Mouse (Mus musculus): ENCODE data around the gene Hacd1. TPM values are rescaled to one million over a fixed set of nuclear protein-coding genes. Genes with fewer than 3 reads are reported as not detected.

Gene Hacd1
- polyA plus RNA-seq, 2 experiments, result 55.4 to 74.7 TPM

DNA sequence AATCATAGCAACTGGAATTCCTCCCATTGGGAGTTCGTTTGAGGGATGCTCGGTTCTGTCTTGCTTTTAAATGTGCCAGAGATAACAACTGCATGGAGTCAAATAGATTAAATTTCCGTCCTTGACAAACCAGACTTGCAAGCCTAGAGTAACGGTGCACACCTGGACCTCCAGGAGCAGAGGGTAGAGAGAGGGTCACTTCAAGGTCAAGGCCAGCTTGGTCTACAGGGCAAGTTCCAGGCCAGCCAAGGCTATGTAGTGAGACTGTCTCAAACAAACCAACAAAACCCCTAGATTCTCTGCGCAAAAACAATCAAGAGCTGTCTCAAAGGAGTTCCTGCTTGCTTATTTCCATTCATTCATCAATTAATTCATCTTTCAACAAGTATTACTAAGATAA is 7.1 kb downstream of the Hacd1 start:
- no peak for TF ChIP-seq POLR2A (IDR thresholded peaks at IDR 0.05; ENCODE audit: borderline replicate concordance, extremely low read depth, insufficient read depth, insufficient read length)
- no peak for ATAC-seq (ENCODE audit: low FRiP score, low read depth)
- DNase-seq (ENCODE audit: low spot score), result no peak
- H3K4me3 ChIP-seq (replicated peaks; ENCODE audit: low read length), result no peak overlapping the region
- no peak overlapping the region for H3K9ac ChIP-seq (ENCODE audit: low read depth, low read length, severe bottlenecking)
- H3K27me3 ChIP-seq (ENCODE audit: control insufficient read depth, insufficient read depth, low read length), result no peaks in the 10 kb centered on the region
- H3K4me2 ChIP-seq (replicated peaks; ENCODE audit: low read depth, low read length, severe bottlenecking), result no peak overlapping the region
- H3K27ac ChIP-seq (replicated peaks; ENCODE audit: low read depth, low read length), result no peak overlapping the region
- no peaks in the 10 kb centered on the region for H3K9me3 ChIP-seq (ENCODE audit: control insufficient read depth, low read length)
- no peaks in the 10 kb centered on the region for H3K36me3 ChIP-seq (ENCODE audit: control insufficient read depth, insufficient read depth, low read length)
- WGBS, result 58% methylated on average over 5 of the region's 5 CpGs
- no peaks in the 10 kb centered on the region for H3K4me1 ChIP-seq (ENCODE audit: control insufficient read depth, insufficient read depth, low read length)

DNA sequence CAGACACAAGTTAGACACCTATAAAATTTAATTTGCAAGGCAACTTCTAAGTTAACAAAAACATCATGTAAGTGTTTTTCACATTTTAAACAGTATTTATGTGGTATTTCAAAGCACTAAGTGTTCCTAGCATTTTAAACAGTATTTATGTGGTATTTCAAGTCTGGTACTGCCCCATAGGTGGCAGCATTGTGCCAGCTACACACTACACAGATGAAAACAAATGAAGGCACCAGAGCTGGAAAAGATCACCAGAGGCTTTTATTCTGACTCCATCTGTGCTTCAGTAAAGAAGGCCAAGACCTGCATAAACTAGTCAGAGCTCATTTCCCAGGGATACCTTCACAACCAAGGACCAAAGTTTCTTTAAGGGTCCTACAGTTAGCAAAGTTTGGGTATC is 7.6 kb downstream of the Hacd1 start:
- Histone ChIP-seq H3K4me2 (replicated peaks; ENCODE audit: low read depth, low read length, severe bottlenecking) (no peak overlapping the region), H3K4me1 (ENCODE audit: control insufficient read depth, insufficient read depth, low read length) (no peaks in the 10 kb centered on the region), H3K4me3 (replicated peaks; ENCODE audit: low read length) (no peak overlapping the region), H3K9ac (ENCODE audit: low read depth, low read length, severe bottlenecking) (no peak overlapping the region), H3K27me3 (ENCODE audit: control insufficient read depth, insufficient read depth, low read length) (no peaks in the 10 kb centered on the region), H3K36me3 (ENCODE audit: control insufficient read depth, insufficient read depth, low read length) (no peaks in the 10 kb centered on the region), H3K27ac (replicated peaks; ENCODE audit: low read depth, low read length) (no peak overlapping the region), H3K9me3 (ENCODE audit: control insufficient read depth, low read length) (no peaks in the 10 kb centered on the region)
- ATAC-seq (ENCODE audit: low FRiP score, low read depth) (peak; percentile 70; the same call in 1 of the 2 replicates), DNase-seq (ENCODE audit: low spot score) (peak; percentile 86)
- TF ChIP-seq POLR2A (IDR thresholded peaks at IDR 0.05; ENCODE audit: borderline replicate concordance, extremely low read depth, insufficient read depth, insufficient read length), result no peak

DNA sequence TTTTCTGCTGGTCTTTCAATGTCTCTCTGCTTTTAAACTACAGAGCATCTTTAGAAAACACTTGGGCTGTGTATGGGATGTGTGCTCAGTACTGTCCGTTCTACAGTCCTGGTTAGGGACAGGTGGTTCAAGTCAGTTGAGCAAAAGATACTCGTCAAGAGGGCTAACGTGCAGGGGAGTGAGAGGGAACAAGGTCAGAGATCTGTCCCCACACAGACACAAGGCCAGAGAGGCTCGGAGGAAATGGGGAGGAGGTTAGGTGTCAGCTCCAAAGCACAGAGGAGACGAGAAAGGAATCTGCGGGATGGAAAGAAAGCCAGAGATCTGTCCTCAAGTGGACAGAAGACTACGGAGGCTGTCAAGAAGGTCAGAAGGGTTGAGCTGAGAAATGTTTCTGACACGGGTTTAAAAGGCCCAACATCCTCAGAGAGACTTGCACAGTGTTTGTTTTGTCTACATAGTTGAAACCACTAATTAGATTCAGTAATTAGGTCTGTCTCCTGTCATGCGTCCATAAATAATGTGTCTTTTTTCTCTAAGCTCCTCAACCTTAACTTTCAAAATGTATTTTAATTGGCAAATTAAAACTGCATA is 12.3 kb downstream of the Hacd1 start:
- Histone ChIP-seq H3K27me3 (ENCODE audit: control insufficient read depth, insufficient read depth, low read length) (no peaks in the 10 kb centered on the region), H3K9ac (ENCODE audit: low read depth, low read length, severe bottlenecking) (no peak overlapping the region), H3K4me3 (replicated peaks; ENCODE audit: low read length) (no peak overlapping the region), H3K4me1 (ENCODE audit: control insufficient read depth, insufficient read depth, low read length) (no peaks in the 10 kb centered on the region), H3K36me3 (ENCODE audit: control insufficient read depth, insufficient read depth, low read length) (0 out of 2 replicates have a peak, but pooled peaks cover 2% of the 10 kb centered on the region), H3K4me2 (replicated peaks; ENCODE audit: low read depth, low read length, severe bottlenecking) (no peak overlapping the region), H3K27ac (replicated peaks; ENCODE audit: low read depth, low read length) (no peak overlapping the region), H3K9me3 (ENCODE audit: control insufficient read depth, low read length) (no peaks in the 10 kb centered on the region)
- TF ChIP-seq POLR2A (IDR thresholded peaks at IDR 0.05; ENCODE audit: borderline replicate concordance, extremely low read depth, insufficient read depth, insufficient read length), result no peak
- no peak for ATAC-seq (ENCODE audit: low FRiP score, low read depth)
- 45% methylated on average over 9 of the region's 9 CpGs for WGBS
- DNase-seq (ENCODE audit: low spot score), result no peak

DNA sequence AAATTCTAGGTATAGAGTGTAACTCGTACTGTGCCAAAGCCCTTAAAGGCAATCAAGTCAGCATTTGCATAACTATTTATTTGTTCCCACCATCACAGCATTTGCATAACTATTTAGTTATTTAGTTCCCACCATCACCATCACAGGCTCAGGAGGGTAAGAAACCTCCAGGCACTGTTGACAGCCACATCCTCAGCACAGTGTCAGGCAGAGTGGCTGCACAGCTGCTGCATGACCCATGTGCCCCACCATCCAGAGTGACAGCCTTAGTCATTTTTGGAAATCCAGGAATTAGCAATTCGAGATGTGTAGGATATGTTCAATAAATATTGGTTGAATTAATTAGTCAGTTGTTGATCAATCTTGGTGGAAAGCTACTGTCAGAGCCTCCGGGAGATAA is 12.9 kb downstream of the Hacd1 start:
- no peak for ATAC-seq (ENCODE audit: low FRiP score, low read depth)
- no peak overlapping the region for H3K9ac ChIP-seq (ENCODE audit: low read depth, low read length, severe bottlenecking)

DNA sequence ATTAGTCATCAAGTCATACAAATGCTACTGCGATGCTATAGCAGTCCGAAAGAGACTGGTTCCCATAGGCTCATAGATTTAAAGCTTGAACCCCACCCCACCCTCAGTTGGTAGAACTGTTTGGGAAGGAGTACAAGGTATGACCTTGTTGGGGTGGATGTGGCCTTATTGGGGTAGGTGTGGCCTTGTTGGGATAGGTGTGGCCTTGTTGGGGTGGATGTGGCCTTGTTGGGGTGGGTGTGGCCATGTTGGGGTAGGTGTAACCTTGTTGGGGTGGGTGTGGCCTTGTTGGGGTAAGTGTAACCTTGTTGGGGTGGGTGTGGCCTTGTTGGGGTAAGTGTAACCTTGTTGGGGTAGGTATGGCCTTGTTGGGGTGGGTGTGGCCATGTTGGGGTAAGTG is 14.7 kb downstream of the Hacd1 start:
- Histone ChIP-seq H3K4me3 (replicated peaks; ENCODE audit: low read length) (no peak overlapping the region), H3K27ac (replicated peaks; ENCODE audit: low read depth, low read length) (no peak overlapping the region), H3K9me3 (ENCODE audit: control insufficient read depth, low read length) (no peaks in the 10 kb centered on the region), H3K36me3 (ENCODE audit: control insufficient read depth, insufficient read depth, low read length) (0 out of 2 replicates have a peak, but pooled peaks cover 2% of the 10 kb centered on the region), H3K9ac (ENCODE audit: low read depth, low read length, severe bottlenecking) (no peak overlapping the region), H3K4me2 (replicated peaks; ENCODE audit: low read depth, low read length, severe bottlenecking) (no peak overlapping the region), H3K27me3 (ENCODE audit: control insufficient read depth, insufficient read depth, low read length) (no peaks in the 10 kb centered on the region), H3K4me1 (ENCODE audit: control insufficient read depth, insufficient read depth, low read length) (no peaks in the 10 kb centered on the region)
- no peak for TF ChIP-seq POLR2A (IDR thresholded peaks at IDR 0.05; ENCODE audit: borderline replicate concordance, extremely low read depth, insufficient read depth, insufficient read length)
- 98% methylated on average over 2 of the region's 2 CpGs for WGBS
- no peak for ATAC-seq (ENCODE audit: low FRiP score, low read depth)
- no peak for DNase-seq (ENCODE audit: low spot score)

More for the DNA sequence above, 12.9 kb downstream of the Hacd1 start:
- Histone ChIP-seq H3K4me3 (replicated peaks; ENCODE audit: low read length) (no peak overlapping the region), H3K9me3 (ENCODE audit: control insufficient read depth, low read length) (no peaks in the 10 kb centered on the region), H3K36me3 (ENCODE audit: control insufficient read depth, insufficient read depth, low read length) (0 out of 2 replicates have a peak, but pooled peaks cover 2% of the 10 kb centered on the region), H3K27me3 (ENCODE audit: control insufficient read depth, insufficient read depth, low read length) (no peaks in the 10 kb centered on the region), H3K4me1 (ENCODE audit: control insufficient read depth, insufficient read depth, low read length) (no peaks in the 10 kb centered on the region), H3K27ac (replicated peaks; ENCODE audit: low read depth, low read length) (no peak overlapping the region), H3K4me2 (replicated peaks; ENCODE audit: low read depth, low read length, severe bottlenecking) (no peak overlapping the region)
- 83% methylated on average over 3 of the region's 3 CpGs for WGBS
- DNase-seq (ENCODE audit: low spot score), result no peak
- no peak for TF ChIP-seq POLR2A (IDR thresholded peaks at IDR 0.05; ENCODE audit: borderline replicate concordance, extremely low read depth, insufficient read depth, insufficient read length)
